In the genomic region with DNA sequence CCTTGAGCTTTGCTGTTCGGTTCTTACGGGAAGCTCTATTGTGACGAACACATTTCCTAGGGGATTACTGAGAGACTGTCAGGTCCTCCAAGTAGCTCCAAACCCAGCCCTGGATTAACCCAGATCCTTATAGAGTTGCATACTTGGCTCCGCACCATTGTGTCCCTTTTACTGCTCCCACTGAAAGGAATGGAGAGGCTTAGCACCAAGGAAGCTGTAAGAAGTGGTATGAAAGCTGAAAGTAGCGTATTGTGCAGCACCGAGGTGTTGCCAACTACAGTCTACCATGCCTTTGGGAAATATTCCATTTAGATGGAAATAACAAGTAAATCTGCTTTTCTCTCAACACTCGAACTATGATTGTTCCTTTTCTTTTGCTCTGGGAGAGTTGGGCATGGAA, we compare ENCODE assay signal across 22 mouse cellular contexts. TPM values are rescaled to one million over a fixed set of nuclear protein-coding genes. Genes with fewer than 3 reads are reported as not detected.
DNase-seq lines count a peak whose midpoint lies in the region; ATAC-seq and TF ChIP-seq lines count a peak whose summit lies in the region.
"Had no signal": no experiment of that assay in that cellular context is flagged by ENCODE, and none has a peak within 500 bp of the region (broad histone marks: within the 10 kb centered on the region; RNA-seq: fewer than 3 reads in every experiment).

No protein-coding gene starts in this region.

- H3K27me3 ChIP-seq in forebrain, embryonic 16.5 days (replicated peaks; ENCODE audit: control insufficient read depth, insufficient read depth, low read length) = no peaks in the 10 kb centered on the region
- no peaks in the 10 kb centered on the region for H3K27me3 ChIP-seq in forebrain, embryonic 13.5 days
- H3K27me3 ChIP-seq in midbrain, embryonic 14.5 days (ENCODE audit: control insufficient read depth, insufficient read depth, low read length) = no peaks in the 10 kb centered on the region
- no peaks in the 10 kb centered on the region for H3K27me3 ChIP-seq in midbrain, embryonic 11.5 days (ENCODE audit: control insufficient read depth, insufficient read depth, low read length)
- H3K27me3 ChIP-seq in midbrain, postnatal 0 days (ENCODE audit: insufficient read depth, low read length) = no peaks in the 10 kb centered on the region
- no peaks in the 10 kb centered on the region for H3K27me3 ChIP-seq in kidney, embryonic 15.5 days
- H3K27me3 ChIP-seq: embryonic facial prominence, embryonic 15.5 days; heart, embryonic 13.5 days; hindbrain, embryonic 15.5 days had no signal

- TF ChIP-seq CTCF in brain, embryonic 14.5 days (IDR thresholded peaks at IDR 0.05; ENCODE audit: borderline replicate concordance, extremely low read depth, insufficient read depth, insufficient read length) = no peak
- no peak for TF ChIP-seq CTCF in midbrain, postnatal 0 days (IDR thresholded peaks at IDR 0.05)

- no peak overlapping the region for H3K9ac ChIP-seq in forebrain, embryonic 16.5 days (replicated peaks; ENCODE audit: low read depth, low read length)
- H3K9ac ChIP-seq in forebrain, embryonic 13.5 days = no peak overlapping the region
- no peak overlapping the region for H3K9ac ChIP-seq in midbrain, embryonic 14.5 days (replicated peaks; ENCODE audit: low read length)
- H3K9ac ChIP-seq in midbrain, embryonic 11.5 days (ENCODE audit: low read length) = no peak overlapping the region
- H3K9ac ChIP-seq in midbrain, postnatal 0 days (replicated peaks; ENCODE audit: low read length, poor library complexity, severe bottlenecking) = no peak overlapping the region
- H3K9ac ChIP-seq in kidney, embryonic 15.5 days = no peak overlapping the region
- H3K9ac ChIP-seq: embryonic facial prominence, embryonic 15.5 days; heart, embryonic 13.5 days; hindbrain, embryonic 15.5 days had no signal

- H3K9me3 ChIP-seq in forebrain, embryonic 16.5 days (ENCODE audit: control insufficient read depth, low read length) = no peaks in the 10 kb centered on the region
- no peaks in the 10 kb centered on the region for H3K9me3 ChIP-seq in forebrain, embryonic 13.5 days (replicated peaks)
- no peaks in the 10 kb centered on the region for H3K9me3 ChIP-seq in midbrain, embryonic 14.5 days (ENCODE audit: control insufficient read depth, low read length)
- H3K9me3 ChIP-seq in midbrain, embryonic 11.5 days (ENCODE audit: control insufficient read depth, low read length) = no peaks in the 10 kb centered on the region
- no peaks in the 10 kb centered on the region for H3K9me3 ChIP-seq in midbrain, postnatal 0 days (ENCODE audit: low read length)
- H3K9me3 ChIP-seq in kidney, embryonic 15.5 days (replicated peaks) = no peaks in the 10 kb centered on the region
- H3K9me3 ChIP-seq: embryonic facial prominence, embryonic 15.5 days; heart, embryonic 13.5 days; hindbrain, embryonic 15.5 days had no signal

- ATAC-seq in forebrain, embryonic 16.5 days = peak; percentile 72
- ATAC-seq in forebrain, embryonic 13.5 days = no peak
- ATAC-seq in midbrain, embryonic 14.5 days (ENCODE audit: low FRiP score, low TSS enrichment) = no peak; the same call in 1 of the 2 replicates
- no peak for ATAC-seq in midbrain, embryonic 11.5 days (ENCODE audit: low FRiP score)
- 0 out of 2 replicates have a peak, but pooled peaks have one; percentile 13 for ATAC-seq in midbrain, postnatal 0 days (ENCODE audit: low FRiP score)
- ATAC-seq in kidney, embryonic 15.5 days (replicated peaks; ENCODE audit: low FRiP score) = no peak
- ATAC-seq: intestine, embryonic 16.5 days had no signal

- 0 out of 2 replicates have a peak, but pooled peaks cover 2% of the 10 kb centered on the region for H3K4me1 ChIP-seq in forebrain, embryonic 16.5 days (replicated peaks; ENCODE audit: control insufficient read depth, insufficient read depth, low read length)
- H3K4me1 ChIP-seq in forebrain, embryonic 13.5 days = no peaks in the 10 kb centered on the region
- H3K4me1 ChIP-seq in midbrain, embryonic 14.5 days (ENCODE audit: control insufficient read depth, insufficient read depth, low read length) = no peaks in the 10 kb centered on the region
- H3K4me1 ChIP-seq in midbrain, embryonic 11.5 days (ENCODE audit: control insufficient read depth, insufficient read depth, low read length) = no peaks in the 10 kb centered on the region
- H3K4me1 ChIP-seq in midbrain, postnatal 0 days (ENCODE audit: insufficient read depth, low read length) = peaks cover 5% of the 10 kb centered on the region
- no peaks in the 10 kb centered on the region for H3K4me1 ChIP-seq in kidney, embryonic 15.5 days
- H3K4me1 ChIP-seq: embryonic facial prominence, embryonic 15.5 days; heart, embryonic 13.5 days; hindbrain, embryonic 15.5 days had no signal

- no peak for TF ChIP-seq POLR2A in brain, embryonic 14.5 days (IDR thresholded peaks at IDR 0.05; ENCODE audit: borderline replicate concordance, extremely low read depth, insufficient read depth, insufficient read length, poor library complexity, severe bottlenecking)

- no peak overlapping the region for H3K4me3 ChIP-seq in forebrain, embryonic 16.5 days (replicated peaks; ENCODE audit: low read length)
- no peak overlapping the region for H3K4me3 ChIP-seq in forebrain, embryonic 13.5 days
- H3K4me3 ChIP-seq in midbrain, embryonic 14.5 days (replicated peaks; ENCODE audit: low read depth, low read length) = no peak overlapping the region
- no peak overlapping the region for H3K4me3 ChIP-seq in midbrain, embryonic 11.5 days (ENCODE audit: low read depth, low read length)
- no peak overlapping the region for H3K4me3 ChIP-seq in midbrain, postnatal 0 days (ENCODE audit: low read depth, low read length)
- H3K4me3 ChIP-seq in kidney, embryonic 15.5 days (replicated peaks) = no peak overlapping the region
- H3K4me3 ChIP-seq: embryonic facial prominence, embryonic 15.5 days; erythroblast, embryonic 14.5 days; gastrocnemius, adult 2 months; heart, embryonic 13.5 days; hindbrain, embryonic 15.5 days had no signal

- 50% methylated on average over 7 of the region's 7 CpGs for WGBS in forebrain, embryonic 16.5 days
- WGBS in forebrain, embryonic 13.5 days = 66% methylated on average over 7 of the region's 7 CpGs
- WGBS in midbrain, embryonic 14.5 days = 42% methylated on average over 7 of the region's 7 CpGs
- WGBS in midbrain, embryonic 11.5 days = 54% methylated on average over 7 of the region's 7 CpGs
- 51% methylated on average over 7 of the region's 7 CpGs for WGBS in midbrain, postnatal 0 days
- 87% methylated on average over 7 of the region's 7 CpGs for WGBS in kidney, embryonic 15.5 days

- H3K27ac ChIP-seq in forebrain, embryonic 16.5 days (ENCODE audit: low read length) = no peak overlapping the region
- H3K27ac ChIP-seq in forebrain, embryonic 13.5 days = no peak overlapping the region
- no peak overlapping the region for H3K27ac ChIP-seq in midbrain, embryonic 14.5 days (replicated peaks; ENCODE audit: low read depth, low read length)
- H3K27ac ChIP-seq in midbrain, embryonic 11.5 days (ENCODE audit: low read depth, low read length) = no peak overlapping the region
- H3K27ac ChIP-seq in midbrain, postnatal 0 days (ENCODE audit: low read depth, low read length) = no peak overlapping the region
- H3K27ac ChIP-seq in kidney, embryonic 15.5 days = no peak overlapping the region
- H3K27ac ChIP-seq: embryonic facial prominence, embryonic 15.5 days; gastrocnemius, adult 2 months; heart, embryonic 13.5 days; hindbrain, embryonic 15.5 days had no signal

- peak; percentile 23 for DNase-seq in midbrain, embryonic 14.5 days
- DNase-seq in midbrain, embryonic 11.5 days (ENCODE audit: low spot score, missing footprints) = no peak
- peak; percentile 51 for DNase-seq in brain, embryonic 14.5 days (ENCODE audit: low read depth)
- no peak for DNase-seq in midbrain, postnatal 0 days (ENCODE audit: low spot score)
- DNase-seq: adrenal gland, postnatal 10 days; cerebellum, adult 11-12 months; cerebellum, adult 9-10 months; cerebellum, postnatal 25 days; gastrocnemius, adult 2 months; gastrocnemius, postnatal 25 days; heart, postnatal 36 days had no signal

- no peaks in the 10 kb centered on the region for H3K36me3 ChIP-seq in forebrain, embryonic 16.5 days (ENCODE audit: control insufficient read depth, insufficient read depth)
- H3K36me3 ChIP-seq in forebrain, embryonic 13.5 days (ENCODE audit: poor library complexity, severe bottlenecking) = no peaks in the 10 kb centered on the region
- no peaks in the 10 kb centered on the region for H3K36me3 ChIP-seq in midbrain, embryonic 14.5 days (ENCODE audit: control insufficient read depth, insufficient read depth, low read length)
- no peaks in the 10 kb centered on the region for H3K36me3 ChIP-seq in midbrain, embryonic 11.5 days (ENCODE audit: control insufficient read depth, insufficient read depth, low read length)
- no peaks in the 10 kb centered on the region for H3K36me3 ChIP-seq in midbrain, postnatal 0 days (ENCODE audit: insufficient read depth, low read length)
- H3K36me3 ChIP-seq in kidney, embryonic 15.5 days = no peaks in the 10 kb centered on the region
- H3K36me3 ChIP-seq: embryonic facial prominence, embryonic 15.5 days; heart, embryonic 13.5 days; hindbrain, embryonic 15.5 days had no signal

- H3K4me2 ChIP-seq in forebrain, embryonic 16.5 days (ENCODE audit: low read length) = no peak overlapping the region
- H3K4me2 ChIP-seq in forebrain, embryonic 13.5 days = no peak overlapping the region
- H3K4me2 ChIP-seq in midbrain, embryonic 14.5 days (ENCODE audit: low read length) = no peak overlapping the region
- H3K4me2 ChIP-seq in midbrain, embryonic 11.5 days = no peak overlapping the region
- no peak overlapping the region for H3K4me2 ChIP-seq in midbrain, postnatal 0 days (ENCODE audit: low read depth, low read length, poor library complexity, severe bottlenecking)
- H3K4me2 ChIP-seq in kidney, embryonic 15.5 days = no peak overlapping the region
- H3K4me2 ChIP-seq: embryonic facial prominence, embryonic 15.5 days; heart, embryonic 13.5 days; hindbrain, embryonic 15.5 days had no signal

RNA-seq across cellular contexts. Expression of a gene that starts 53.5 kb away (rescaled TPM):
- 1.6 and 3.2 TPM in 2 replicates for polyA plus RNA-seq in forebrain, embryonic 16.5 days (2015; fragmentation: Nextera tagmentation; extraction: Ambion mirVana)
- polyA plus RNA-seq in forebrain, embryonic 13.5 days (2015; fragmentation: Nextera tagmentation; extraction: Ambion mirVana) = 0.42 and 0.49 TPM in 2 replicates
- 1.1 TPM in 2 replicates for polyA plus RNA-seq in midbrain, embryonic 14.5 days (2014; fragmentation: Nextera tagmentation; extraction: Ambion mirVana)
- polyA plus RNA-seq in midbrain, embryonic 11.5 days (2014; fragmentation: Nextera tagmentation; extraction: Ambion mirVana) = 0.37 and 0.46 TPM in 2 replicates
- 0.59 and 1.2 TPM in 2 replicates for polyA plus RNA-seq in brain, embryonic 14.5 days (2012; rRNA removed)
- total RNA-seq in midbrain, postnatal 0 days (2014; rRNA removed) = 0.88 and 1.1 TPM in 2 replicates
- polyA plus RNA-seq in midbrain, postnatal 0 days (2015; fragmentation: Nextera tagmentation; extraction: Ambion mirVana) = 0.54 and 0.74 TPM in 2 replicates
- polyA plus RNA-seq in kidney, embryonic 15.5 days (2015; fragmentation: Nextera tagmentation; extraction: Ambion mirVana) = 0.18 and 0.49 TPM in 2 replicates
- total RNA-seq: ES-E14; gastrocnemius, adult 2 months; gastrocnemius, postnatal 25 days; granulocyte monocyte progenitor cell, adult 5-6 weeks; heart, adult 8-10 months had no signal
- polyA plus RNA-seq: embryonic facial prominence, embryonic 15.5 days; erythroblast, embryonic 14.5 days; heart, embryonic 13.5 days had no signal

Comparison
In these comparisons a context has a peak if more than half of its experiments do, and no peak if none do; other contexts are left out.
1. ATAC-seq: peak in forebrain, embryonic 16.5 days (single experiment) and midbrain, postnatal 0 days (single experiment); none in forebrain, embryonic 13.5 days (single experiment), midbrain, embryonic 14.5 days (single experiment), midbrain, embryonic 11.5 days (single experiment) and kidney, embryonic 15.5 days (single experiment).
2. DNase-seq: peak in midbrain, embryonic 14.5 days (single experiment) and brain, embryonic 14.5 days (single experiment); none in midbrain, embryonic 11.5 days (single experiment) and midbrain, postnatal 0 days (single experiment).